Mouse (Mus musculus) forebrain, embryonic 14.5 days (tissue): ENCODE results near the gene Taf1d. TPM values are rescaled to one million over a fixed set of nuclear protein-coding genes. Genes with fewer than 3 reads are reported as not detected.
"Not testable (repeated sequence)": the region's sequence is repeated elsewhere in the genome, so short reads cannot be mapped to it uniquely, and the experiment has no call there.

Source experiments
- ATAC-seq: fragments of 200-750 bp; cut with Nextera tagmentation; 2 replicates; pipeline ENCODE4 v1.8.0; 2017; ENCODE audit warnings: mild to moderate bottlenecking, moderate library complexity
- DNase-seq: peaks from one replicate; pipeline ENCODE4 v3.0.0-alpha.2; 2015; ENCODE audit warnings: low spot score
- H3K27ac ChIP-seq: fragments of 300-500 bp; sonication (generic); 2 replicates; pipeline ENCODE4 v1.5.1; 2014; ENCODE audit warnings: low read depth, mild to moderate bottlenecking, control low read depth, low read length, moderate library complexity
- H3K27me3 ChIP-seq: fragments of 300-500 bp; sonication (generic); replicated peaks from 2 replicates; pipeline ENCODE4 v1.6.1; 2014; ENCODE audit warnings: low read length, control low read depth, mixed read lengths; ENCODE audit not compliant: control insufficient read depth, insufficient read depth
- H3K36me3 ChIP-seq: fragments of 300-500 bp; sonication (generic); 2 replicates; pipeline ENCODE4 v1.6.1; 2014; ENCODE audit warnings: low read length, control low read depth; ENCODE audit not compliant: control insufficient read depth, insufficient read depth
- H3K4me1 ChIP-seq: fragments of 300-500 bp; sonication (generic); 2 replicates; pipeline ENCODE4 v1.6.1; 2014; ENCODE audit warnings: antibody characterized with exemption, low read length, control low read depth; ENCODE audit not compliant: control insufficient read depth, insufficient read depth
- H3K4me2 ChIP-seq: fragments of 300-500 bp; sonication (generic); 2 replicates; pipeline ENCODE4 v1.6.1; 2014; ENCODE audit warnings: mild to moderate bottlenecking, control low read depth, low read length
- H3K4me3 ChIP-seq: fragments of 300-500 bp; sonication (generic); 2 replicates; pipeline ENCODE4 v1.5.1; 2014; ENCODE audit warnings: low read depth, low read length, control low read depth
- H3K9ac ChIP-seq: fragments of 300-500 bp; sonication (generic); 2 replicates; pipeline ENCODE4 v1.6.1; 2014; ENCODE audit warnings: mild to moderate bottlenecking, low read length, control low read depth, moderate library complexity
- H3K9me3 ChIP-seq: fragments of 300-500 bp; sonication (generic); replicated peaks from 2 replicates; pipeline ENCODE4 v1.6.1; 2016; ENCODE audit warnings: low read length, control low read depth, mixed read lengths; ENCODE audit not compliant: control insufficient read depth
- WGBS: fragments of 180-500 bp; shearing (Covaris S2); extraction: QIAGEN DNeasy Blood & Tissue Kit; methylation state at CpG from one replicate; pipeline ENCODE4 v1.1.7; 2014; 5-methylcytosine and 5-hydroxymethylcytosine counted together
- polyA plus RNA-seq: library from polyadenylated mRNA; unstranded; fragments of >200 nt; fragmentation: Nextera tagmentation; extraction: Ambion mirVana; gene quantifications from 2 replicates; pipeline ENCODE4 v1.2.1, GENCODE M21; 2014

Gene Taf1d
- polyA plus RNA-seq, 1 experiment from 2014 or later = 43.9 TPM

DNA sequence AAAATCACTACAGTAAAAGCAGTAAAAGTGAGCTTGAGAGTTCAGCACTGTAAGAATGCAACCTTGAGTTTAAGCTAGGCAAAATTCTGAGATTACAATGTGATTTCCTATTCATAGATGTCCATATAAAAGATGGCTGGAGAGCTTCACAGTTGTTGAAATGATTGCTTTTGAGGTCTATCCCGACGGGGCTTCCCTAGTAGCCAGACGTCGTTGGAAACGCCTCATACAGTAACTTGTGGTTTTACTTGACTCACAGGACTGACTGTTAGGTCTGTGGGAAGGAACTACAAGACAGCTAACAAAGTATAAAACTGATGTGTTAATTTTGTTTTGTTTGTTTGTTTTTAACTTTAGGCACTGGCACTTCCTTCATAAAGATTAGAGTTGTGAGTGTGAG, 7.6 kb downstream of the Taf1d start:
- H3K9ac ChIP-seq = no peak overlapping the region
- WGBS = 95% methylated on average over 5 of the region's 5 CpGs
- H3K27ac ChIP-seq = no peak overlapping the region
- H3K36me3 ChIP-seq = peaks cover 87% of the 10 kb centered on the region
- H3K9me3 ChIP-seq = no peaks in the 10 kb centered on the region
- no peak overlapping the region for H3K4me3 ChIP-seq
- no peak overlapping the region for H3K4me2 ChIP-seq
- H3K27me3 ChIP-seq = no peaks in the 10 kb centered on the region
- ATAC-seq = no peak
- peaks cover 6% of the 10 kb centered on the region for H3K4me1 ChIP-seq
- no peak for DNase-seq

DNA sequence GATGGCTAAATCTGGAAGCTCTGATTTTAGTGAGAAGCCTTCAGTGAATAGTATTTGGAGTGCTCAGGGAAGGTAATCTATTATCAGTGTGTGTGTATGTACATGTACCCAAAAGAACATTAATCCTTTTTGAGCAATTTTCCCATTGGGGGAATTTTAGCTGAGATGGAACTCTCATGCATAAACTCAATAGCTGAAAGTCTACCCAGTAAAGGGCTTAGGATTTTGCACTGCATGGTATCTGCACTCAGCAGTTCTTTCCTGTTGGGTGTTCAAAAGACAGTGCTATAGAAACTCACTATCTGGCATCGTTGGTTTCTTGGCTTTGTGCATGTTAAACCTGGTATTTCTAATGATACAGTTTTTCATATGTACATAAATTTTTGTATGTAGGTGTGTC, 8.6 kb downstream of the Taf1d start:
- WGBS = 100% methylated on average over 1 of the region's 1 CpGs

DNA sequence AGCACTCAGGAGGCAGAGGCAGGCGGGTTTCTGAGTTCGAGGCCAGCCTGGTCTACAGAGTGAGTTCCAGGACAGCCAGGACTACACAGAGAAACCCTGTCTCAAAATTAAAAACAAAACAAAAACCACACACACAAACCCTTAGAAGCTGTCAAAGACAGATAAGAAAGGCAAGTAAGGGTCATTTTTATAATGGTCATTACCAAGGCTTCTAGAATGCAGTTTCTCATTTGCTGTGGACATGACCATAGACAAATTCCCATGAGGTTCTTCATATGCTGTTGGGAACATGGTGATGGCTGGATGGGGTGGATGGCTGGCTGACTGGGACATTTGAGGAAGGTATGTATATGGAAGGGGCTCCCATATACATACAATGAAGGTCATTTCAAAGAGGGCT, 10.3 kb downstream of the Taf1d start:
- not testable (repeated sequence) for H3K4me1 ChIP-seq, H3K9me3 ChIP-seq, DNase-seq, H3K4me2 ChIP-seq, H3K4me3 ChIP-seq, H3K9ac ChIP-seq, ATAC-seq, H3K27me3 ChIP-seq, H3K27ac ChIP-seq
- WGBS = 100% methylated on average over 1 of the region's 2 CpGs
- peaks cover 69% of the 10 kb centered on the region for H3K36me3 ChIP-seq

More for the DNA sequence above, 8.6 kb downstream of the Taf1d start:
- H3K4me3 ChIP-seq = no peak overlapping the region
- H3K27me3 ChIP-seq = no peaks in the 10 kb centered on the region
- DNase-seq = no peak
- H3K9me3 ChIP-seq = no peaks in the 10 kb centered on the region
- H3K36me3 ChIP-seq = peaks cover 80% of the 10 kb centered on the region
- no peaks in the 10 kb centered on the region; the same call in 1 of the 2 replicates for H3K4me1 ChIP-seq
- no peak overlapping the region for H3K9ac ChIP-seq
- H3K4me2 ChIP-seq = no peak overlapping the region
- no peak for ATAC-seq
- no peak overlapping the region for H3K27ac ChIP-seq

DNA sequence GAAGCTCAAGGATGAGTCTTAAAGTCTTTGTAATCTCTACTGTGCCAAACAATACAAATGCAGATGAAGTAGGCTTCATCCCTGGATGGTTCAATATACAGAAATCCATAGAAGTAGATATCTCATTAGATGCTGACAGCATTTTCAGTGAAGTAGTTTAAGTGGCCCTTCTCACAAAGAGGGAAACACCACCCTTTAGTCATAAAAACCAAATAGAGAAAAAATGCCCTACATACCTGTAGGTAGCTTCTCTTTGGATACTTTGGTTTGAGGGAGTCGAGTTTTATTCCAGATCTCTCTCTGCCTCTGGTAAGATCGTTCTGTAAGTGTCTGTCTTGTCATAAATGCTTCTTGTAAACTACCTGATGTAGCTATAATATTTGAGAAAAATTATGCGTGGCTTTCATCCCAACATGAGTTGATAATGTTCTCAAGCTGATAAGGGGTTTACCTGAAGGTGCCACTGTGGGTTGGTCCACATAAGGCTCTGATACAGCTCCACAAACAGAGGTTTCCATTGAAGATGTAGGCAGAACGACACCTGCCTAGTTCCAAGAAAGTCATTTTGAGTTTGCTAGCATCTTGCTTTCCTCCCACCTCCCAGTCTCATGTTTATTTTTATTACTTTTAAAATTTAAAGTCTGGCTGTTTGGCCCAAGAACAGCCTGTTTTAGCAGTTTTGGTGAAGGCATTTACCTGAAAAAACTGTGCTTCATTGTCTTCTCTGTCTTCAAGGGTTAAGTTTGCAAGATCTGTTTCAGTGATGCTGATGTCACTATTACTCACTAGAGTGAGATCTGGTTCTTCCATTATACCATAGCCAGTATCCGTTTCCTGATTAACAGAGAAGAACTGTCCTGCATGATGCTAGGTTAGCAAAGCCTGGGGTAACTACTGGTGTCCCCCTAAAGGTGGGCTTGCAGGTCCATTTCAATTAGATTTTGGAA, 11.5 kb downstream of the Taf1d start:
- Histone ChIP-seq H3K36me3 (peaks cover 72% of the 10 kb centered on the region), H3K4me3 (no peak overlapping the region), H3K9ac (no peak overlapping the region), H3K4me2 (no peak overlapping the region), H3K9me3 (no peaks in the 10 kb centered on the region), H3K27me3 (no peaks in the 10 kb centered on the region), H3K4me1 (no peaks in the 10 kb centered on the region), H3K27ac (no peak overlapping the region)
- 62% methylated on average over 5 of the region's 5 CpGs for WGBS
- ATAC-seq (no peak), DNase-seq (no peak)

DNA sequence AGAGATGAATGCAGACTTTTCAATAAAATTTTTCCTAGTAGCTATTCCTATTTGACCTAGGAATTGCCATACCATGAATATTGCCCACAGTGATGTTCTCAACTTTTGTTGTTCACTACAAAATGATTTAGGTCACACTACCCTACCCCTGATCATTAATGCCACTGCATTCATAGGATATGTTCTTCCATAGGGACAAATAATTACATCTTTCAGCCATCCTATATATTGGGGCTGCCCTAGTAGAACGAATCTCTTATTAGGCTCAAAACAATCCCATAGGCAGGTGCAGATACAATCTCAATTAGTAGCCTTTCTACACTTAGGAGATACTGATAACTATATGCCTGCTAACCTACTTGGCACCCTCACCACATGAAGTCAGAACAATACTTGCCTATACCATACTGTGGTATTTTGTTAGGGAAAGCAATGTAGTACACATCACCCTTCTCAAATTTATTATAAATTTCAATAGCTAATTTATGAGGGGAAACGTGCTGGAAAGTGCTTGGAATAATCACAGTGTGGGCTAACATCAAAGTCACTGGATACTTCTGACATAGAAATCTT, 12.2 kb downstream of the Taf1d start:
- Histone ChIP-seq H3K4me3 (no peak overlapping the region), H3K36me3 (peaks cover 73% of the 10 kb centered on the region), H3K9me3 (no peaks in the 10 kb centered on the region), H3K27me3 (no peaks in the 10 kb centered on the region), H3K9ac (no peak overlapping the region), H3K4me1 (no peaks in the 10 kb centered on the region), H3K27ac (no peak overlapping the region), H3K4me2 (no peak overlapping the region)
- ATAC-seq (peak; percentile 52; the same call in 1 of the 2 replicates), DNase-seq (no peak)
- WGBS = 79% methylated on average over 2 of the region's 2 CpGs

DNA sequence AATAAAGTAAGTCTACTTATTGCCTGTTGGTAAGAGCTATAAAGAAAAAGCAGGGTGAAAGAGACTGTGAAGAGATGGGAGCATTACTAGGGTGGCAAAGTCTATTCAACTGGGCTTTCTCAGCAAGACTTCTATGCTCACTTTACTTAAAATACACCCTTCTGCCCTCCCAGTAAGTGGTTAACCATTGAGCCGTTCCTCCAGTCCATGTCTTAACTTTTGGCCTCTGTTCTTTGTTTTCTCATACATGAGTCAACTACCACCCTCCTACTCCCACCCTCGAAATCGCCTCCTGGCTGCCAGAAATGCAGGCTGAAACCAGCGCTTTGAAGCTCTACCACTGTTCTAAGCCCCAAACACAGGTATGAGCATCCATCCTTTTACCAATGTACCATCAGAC, 31.8 kb downstream of the Taf1d start:
- no peaks in the 10 kb centered on the region for H3K9me3 ChIP-seq
- WGBS = 93% methylated on average over 4 of the region's 4 CpGs

DNA sequence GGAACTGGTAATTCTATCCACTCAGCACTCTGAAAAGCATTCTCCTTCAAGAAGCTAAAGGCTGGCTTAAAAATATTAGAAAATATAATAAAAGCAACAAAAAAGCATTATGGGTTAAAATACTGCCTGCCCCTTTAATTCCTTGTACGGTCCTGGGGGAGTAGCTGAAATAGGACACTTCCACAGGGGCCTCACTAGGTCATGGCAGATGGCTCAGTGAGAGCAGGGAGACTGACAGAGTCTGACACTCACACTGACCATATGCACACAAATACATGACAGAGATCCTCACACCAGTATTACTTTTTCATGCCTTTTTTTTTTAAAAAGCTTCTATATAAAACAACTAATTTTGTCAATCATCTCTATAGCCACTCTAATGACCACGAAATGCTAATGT, 43.9 kb downstream of the Taf1d start:
- WGBS = 78% methylated on average over 2 of the region's 2 CpGs
- DNase-seq = no peak

More for the DNA sequence above, 31.8 kb downstream of the Taf1d start:
- no peaks in the 10 kb centered on the region for H3K27me3 ChIP-seq
- no peak for ATAC-seq
- H3K4me2 ChIP-seq = no peak overlapping the region
- H3K4me3 ChIP-seq = no peak overlapping the region
- H3K36me3 ChIP-seq = peaks cover 86% of the 10 kb centered on the region
- H3K27ac ChIP-seq = no peak overlapping the region
- no peak overlapping the region for H3K9ac ChIP-seq
- H3K4me1 ChIP-seq = no peaks in the 10 kb centered on the region
- DNase-seq = no peak

DNA sequence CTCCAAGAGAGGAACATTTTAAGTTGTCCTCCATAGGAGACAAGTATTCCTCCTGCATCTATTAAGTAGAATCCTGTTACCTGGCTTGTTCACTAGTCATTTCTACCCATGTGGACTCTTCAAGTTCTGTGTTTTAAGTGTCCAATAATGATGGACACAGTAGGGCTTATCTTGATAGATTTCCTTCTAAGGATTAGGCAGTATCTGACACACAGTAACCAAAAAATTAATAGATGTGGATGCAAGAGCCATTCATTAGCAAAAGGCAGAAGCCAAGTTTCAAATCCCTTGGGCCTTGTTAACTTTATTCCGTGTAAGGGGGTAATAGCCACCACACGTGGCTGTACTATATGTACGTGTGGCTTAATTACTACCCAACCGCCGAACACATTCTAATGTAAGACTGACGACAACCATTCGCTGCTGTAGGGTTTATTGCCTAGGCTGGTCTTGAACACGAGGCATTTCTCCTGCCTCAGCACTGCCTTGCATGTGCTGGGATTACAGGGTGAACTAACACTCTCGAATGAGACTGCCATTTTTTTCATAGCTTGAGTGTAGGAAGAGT, 51.0 kb downstream of the Taf1d start:
- 2% methylated on average over 9 of the region's 9 CpGs for WGBS
- Histone ChIP-seq H3K9me3 (no peaks in the 10 kb centered on the region), H3K9ac (peak overlapping the region; percentile 87), H3K4me2 (peak overlapping the region; percentile 74), H3K4me1 (peaks cover 8% of the 10 kb centered on the region), H3K27me3 (no peaks in the 10 kb centered on the region), H3K36me3 (peaks cover 7% of the 10 kb centered on the region), H3K4me3 (peak overlapping the region; percentile 89), H3K27ac (peak overlapping the region; percentile 65)
- ATAC-seq (no peak), DNase-seq (no peak)

More for the DNA sequence above, 43.9 kb downstream of the Taf1d start:
- Histone ChIP-seq H3K27ac (no peak overlapping the region), H3K4me2 (no peak overlapping the region), H3K4me1 (no peaks in the 10 kb centered on the region), H3K36me3 (peaks cover 63% of the 10 kb centered on the region), H3K4me3 (no peak overlapping the region), H3K9me3 (no peaks in the 10 kb centered on the region), H3K9ac (no peak overlapping the region), H3K27me3 (no peaks in the 10 kb centered on the region)
- no peak for ATAC-seq
